Mouse (Mus musculus) thymus, adult 18-20 months (tissue): ENCODE data around the gene Snx25.
A peak's percentile ranks its signal among the peaks of the same experiment; 100 is the strongest.
"Not testable (repeated sequence)": the region's sequence is repeated elsewhere in the genome, so short reads cannot be mapped to it uniquely, and the experiment has no call there.

Experiments
- DNase-seq, 2 experiments: peaks; one replicate each; pipeline ENCODE4 v3.0.0; 2022; ENCODE audit warnings: mixed read lengths in 2 of 2

Snx25 gene

DNA sequence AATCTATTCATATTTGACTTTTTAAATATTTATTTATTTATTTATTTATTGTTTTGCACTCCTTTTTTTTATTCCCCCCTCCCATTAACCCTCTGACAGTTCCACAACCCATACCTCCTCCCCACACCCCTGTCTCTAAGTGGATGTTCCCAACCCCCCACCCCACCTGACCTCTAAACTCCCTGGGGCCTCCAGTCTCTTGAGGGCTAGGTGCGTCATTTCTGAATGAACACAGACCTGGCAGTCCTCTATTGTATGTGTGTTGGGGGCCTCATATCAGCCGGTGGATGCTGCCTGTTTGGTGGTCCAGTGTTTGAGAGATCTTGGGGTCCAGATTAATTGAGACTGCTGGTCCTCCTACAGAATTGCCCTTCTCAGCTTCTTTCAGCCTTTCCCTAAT lies 16.4 kb downstream of the Snx25 start:
- not testable (repeated sequence) for DNase-seq

DNA sequence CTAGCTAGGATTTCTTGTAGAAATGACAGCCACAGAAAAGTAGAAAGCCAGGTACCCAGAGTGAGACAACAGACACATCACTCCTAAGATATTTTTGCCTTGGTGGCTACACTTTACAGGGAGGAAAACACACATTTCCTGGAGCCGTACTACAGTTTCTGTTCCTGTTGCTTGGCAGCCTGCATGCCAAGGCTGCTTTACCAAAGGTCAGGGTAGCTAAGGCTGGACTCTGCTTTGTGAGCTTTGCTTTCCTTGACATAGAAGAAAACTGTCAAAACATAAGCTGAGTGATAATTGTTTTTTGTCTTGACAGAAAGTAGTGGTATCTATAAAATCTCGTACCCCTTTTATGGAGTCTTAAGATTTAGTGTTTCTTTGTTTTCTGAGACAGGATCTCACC lies 21.5 kb downstream of the Snx25 start:
- DNase-seq: no peak

DNA sequence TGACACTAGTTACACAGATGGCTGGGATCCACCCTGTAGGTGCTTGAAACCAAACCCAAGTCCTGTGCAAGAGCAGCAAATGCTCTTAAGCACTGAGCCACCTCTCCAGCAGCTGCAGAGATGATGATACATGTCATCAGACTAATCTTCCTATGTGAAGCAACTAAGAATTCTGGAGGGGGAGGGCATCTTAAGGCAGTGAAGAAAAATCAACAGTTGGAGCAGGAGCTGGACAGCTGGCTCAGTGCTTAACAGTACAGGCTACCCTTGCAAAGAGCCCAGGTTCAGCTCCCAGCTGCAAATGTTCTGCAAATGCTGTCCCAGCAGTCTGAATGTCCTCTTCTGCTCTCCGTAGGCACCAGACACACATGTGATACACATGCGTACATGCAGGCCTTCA lies 29.5 kb downstream of the Snx25 start:
- no peak for DNase-seq

GRCm38 (mm10) chr8:46119176-46119575 lies 32.8 kb downstream of the Snx25 start:
- DNase-seq: no peak

- no peak for DNase-seq
Observed at GRCm38 (mm10) chr8:46117172-46117571, 34.8 kb downstream of the Snx25 start.

DNA sequence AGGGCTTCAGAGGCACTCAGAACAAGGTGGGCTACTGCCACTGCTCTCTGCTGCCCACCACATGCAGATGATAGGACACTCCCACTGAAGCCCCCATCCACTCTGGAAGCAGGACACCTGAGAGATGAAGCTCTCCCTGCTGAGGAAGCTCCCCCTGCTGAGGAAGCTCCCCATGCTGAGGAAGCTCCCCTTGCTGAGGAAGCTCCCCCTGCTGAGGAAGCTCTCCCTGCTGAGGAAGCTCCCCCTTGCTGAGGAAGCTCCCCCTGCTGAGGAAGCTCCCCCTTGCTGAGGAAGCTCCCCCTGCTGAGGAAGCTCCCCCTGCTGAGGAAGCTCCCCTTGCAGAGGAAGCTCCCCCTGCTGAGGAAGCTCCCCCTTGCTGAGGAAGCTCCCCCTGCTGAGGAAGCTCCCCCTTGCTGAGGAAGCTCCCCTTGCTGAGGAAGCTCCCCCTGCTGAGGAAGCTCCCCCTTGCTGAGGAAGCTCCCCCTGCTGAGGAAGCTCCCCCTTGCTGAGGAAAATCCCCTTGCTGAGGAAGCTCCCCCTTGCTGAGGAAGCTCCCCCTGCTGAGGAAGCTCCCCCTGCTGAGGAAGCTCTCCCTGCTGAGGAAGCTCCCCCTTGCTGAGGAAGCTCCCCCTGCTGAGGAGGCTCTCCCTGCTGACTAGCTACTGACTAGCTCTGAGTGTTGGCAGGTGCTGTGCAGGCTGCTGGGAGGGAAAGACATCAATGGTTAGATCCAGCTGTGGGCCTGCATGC lies 38.4 kb downstream of the Snx25 start:
- DNase-seq: peak in 1 of 2 experiments; percentile 9

GRCm38 (mm10) chr8:46107690-46108089 lies 44.3 kb downstream of the Snx25 start:
- DNase-seq: no peak

DNA sequence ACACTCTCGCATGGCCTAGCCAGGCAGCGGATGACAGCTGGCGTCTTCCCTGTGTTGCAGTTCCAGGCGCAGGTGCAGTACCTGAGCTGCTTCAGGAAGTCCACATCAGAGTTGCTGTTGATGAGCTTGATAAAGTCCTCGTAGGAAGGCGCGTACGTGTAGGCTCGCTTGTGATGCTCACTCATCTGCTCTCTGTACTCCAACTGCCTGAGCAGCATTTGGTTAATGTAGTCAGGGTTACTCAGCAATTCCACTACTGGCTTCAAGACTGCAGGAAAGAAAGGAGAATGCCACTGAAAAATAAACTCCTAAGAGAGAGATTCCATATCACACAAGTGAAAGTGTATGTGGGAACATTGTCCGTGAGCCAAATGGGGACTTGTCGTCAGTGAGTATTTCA lies 48.5 kb downstream of the Snx25 start:
- DNase-seq: no peak

DNA sequence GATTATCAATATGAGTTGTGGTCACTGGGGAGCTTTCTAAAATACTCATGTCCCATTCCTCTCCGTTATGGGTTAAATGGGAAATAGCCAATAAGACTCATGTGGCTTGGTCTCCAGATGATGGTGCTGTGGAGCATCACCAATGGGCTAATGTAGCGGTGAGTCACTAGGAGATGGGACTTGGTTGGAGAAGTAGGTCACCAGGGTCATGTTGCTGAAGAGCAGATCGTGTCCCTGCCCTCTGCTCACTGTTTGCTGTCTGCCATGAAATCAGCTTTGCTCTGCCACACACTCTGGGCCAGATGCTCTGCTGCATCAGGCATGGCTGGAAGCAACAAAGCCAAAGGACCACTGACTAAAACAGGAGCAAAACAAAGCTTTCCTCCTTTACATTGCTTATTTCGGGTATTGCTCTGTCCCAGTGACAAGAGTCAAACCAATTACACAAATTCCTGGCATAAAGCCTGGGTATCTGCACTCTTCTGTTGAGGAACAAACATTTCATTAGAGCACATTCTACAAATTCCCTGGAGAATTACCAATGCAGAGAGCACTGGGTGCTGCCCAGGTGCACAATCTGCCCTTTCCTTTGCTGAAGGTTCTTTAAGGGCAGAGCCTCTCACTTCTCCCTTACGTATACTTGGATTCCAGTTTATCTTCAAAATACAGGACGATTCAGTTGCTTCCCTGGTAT lies 59.1 kb downstream of the Snx25 start:
- no peak for DNase-seq

DNA sequence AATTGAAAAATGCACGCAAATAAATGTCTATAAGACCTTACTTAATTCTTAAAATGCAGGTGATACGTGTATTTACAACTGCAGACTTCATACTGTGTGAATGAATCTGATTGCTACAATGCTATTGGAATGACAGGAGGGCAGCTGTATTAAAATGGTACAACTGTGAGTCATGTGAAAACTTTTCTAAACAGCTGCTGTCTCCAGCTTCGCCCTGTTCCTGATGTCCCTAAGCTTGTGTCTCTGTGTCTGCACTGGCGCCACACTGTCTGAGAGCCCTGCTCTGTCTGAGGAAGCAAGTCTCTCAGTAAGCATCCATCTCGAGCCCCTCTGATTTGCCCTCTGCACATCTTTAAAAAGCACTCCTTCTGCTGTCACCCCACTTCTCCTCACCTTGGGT lies 68.8 kb downstream of the Snx25 start:
- no peak for DNase-seq

DNA sequence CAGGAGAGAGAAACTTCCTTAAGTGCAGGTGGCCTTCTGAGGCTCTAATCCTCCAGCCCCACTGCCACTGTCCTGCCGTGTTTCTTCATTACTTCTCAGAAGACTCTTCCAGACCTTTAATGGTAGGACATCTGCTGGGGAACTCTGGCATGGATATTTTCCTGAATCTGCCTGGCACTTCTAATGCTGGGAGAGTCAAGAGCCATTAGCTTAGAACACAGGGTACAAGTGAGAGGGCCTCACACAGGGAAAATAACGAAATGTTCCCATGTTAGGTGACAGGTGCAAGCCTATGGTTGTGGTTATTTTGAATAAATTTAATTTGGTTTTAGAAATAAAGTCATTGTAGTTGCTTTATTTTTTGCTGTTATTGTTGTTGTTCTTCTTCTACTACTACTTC lies 70.9 kb downstream of the Snx25 start:
- DNase-seq: no peak

- no peak for DNase-seq
Observed at GRCm38 (mm10) chr8:46078866-46079265, 73.1 kb downstream of the Snx25 start.

GRCm38 (mm10) chr8:46075223-46075622 lies 76.7 kb downstream of the Snx25 start:
- DNase-seq: no peak

- no peak for DNase-seq
Observed at GRCm38 (mm10) chr8:46073540-46074140, 78.3 kb downstream of the Snx25 start.

DNA sequence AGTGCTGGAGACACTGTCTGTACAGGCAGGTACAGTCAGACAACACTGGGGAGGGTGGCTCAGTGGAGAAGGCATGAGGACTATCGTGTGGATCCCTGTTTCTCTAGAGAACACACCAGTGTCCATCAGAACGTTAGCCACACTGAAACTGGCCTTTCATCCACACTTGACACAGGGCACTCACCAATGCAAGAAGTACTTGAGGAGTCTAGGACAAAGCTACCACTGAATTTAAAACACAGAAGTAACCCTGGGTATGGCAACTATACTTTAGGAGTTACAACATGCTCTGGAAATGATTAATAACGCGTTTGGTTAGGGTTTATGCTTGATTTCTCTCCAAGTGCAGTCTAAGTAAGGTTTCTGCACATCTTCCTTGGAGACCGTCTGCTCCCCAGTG lies 79.2 kb downstream of the Snx25 start:
- no peak for DNase-seq

GRCm38 (mm10) chr8:46040260-46040659 lies 111.7 kb downstream of the Snx25 start:
- no peak for DNase-seq

DNA sequence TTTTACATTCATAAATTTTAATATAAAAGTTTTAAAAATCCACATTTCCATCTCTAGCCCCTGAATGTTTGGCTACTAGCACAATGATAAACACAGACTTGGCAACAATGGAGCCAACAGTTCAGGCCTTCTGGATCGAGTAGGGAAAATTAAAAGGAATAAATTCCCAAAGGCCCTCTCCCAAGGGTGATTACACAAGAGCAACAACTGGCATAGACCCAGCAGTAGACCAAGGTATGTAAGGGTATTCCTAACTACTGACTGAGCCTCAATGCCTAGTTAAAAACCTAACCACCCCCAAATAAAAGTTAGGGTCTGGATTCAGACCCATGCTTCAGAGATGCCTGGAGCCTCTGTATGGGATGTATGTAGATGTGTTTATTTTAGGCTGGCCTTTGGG lies 112.3 kb downstream of the Snx25 start:
- no peak for DNase-seq

DNA sequence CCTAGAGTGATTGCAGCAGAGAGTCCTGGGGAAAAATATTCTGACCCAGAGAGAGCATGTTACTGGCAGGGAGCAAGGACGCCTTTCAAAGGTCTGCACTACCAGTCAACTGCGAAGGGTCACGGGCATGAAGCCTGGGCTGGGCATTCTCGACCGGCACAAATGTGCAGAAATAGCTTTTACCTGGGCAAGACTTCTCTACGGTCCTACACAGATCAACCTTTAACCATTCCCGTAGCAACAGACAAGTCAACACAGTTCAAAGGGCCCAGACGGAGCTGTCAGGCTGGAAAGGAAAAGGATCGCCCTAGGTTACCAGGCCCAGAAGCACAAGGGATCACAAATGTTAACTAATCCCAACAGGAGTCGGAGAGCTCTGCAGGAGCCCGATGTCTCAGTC lies 115.7 kb downstream of the Snx25 start:
- DNase-seq: no peak

DNA sequence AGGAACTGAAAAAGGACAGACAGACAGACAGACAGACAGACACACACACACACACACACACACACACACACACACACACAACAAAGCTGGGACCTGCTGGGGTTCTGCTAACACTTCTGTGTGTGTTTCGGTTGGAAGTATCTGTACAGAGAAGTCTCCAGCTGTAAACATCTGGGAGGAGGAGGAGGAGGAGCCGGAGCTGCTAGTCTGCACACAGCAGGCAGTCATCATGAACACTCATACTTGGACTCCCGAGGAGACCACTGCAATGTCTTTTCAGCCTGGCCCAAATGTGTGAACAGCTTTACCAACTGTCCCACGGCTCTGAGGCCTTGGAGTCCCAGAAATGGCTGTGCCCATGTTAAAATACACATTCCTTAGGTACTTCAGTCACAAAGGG lies 127.6 kb downstream of the Snx25 start:
- DNase-seq: no peak

- no peak for DNase-seq
Observed at GRCm38 (mm10) chr8:46022758-46023157, 129.2 kb downstream of the Snx25 start.

GRCm38 (mm10) chr8:46022203-46022602 lies 129.8 kb downstream of the Snx25 start:
- no peak for DNase-seq

GRCm38 (mm10) chr8:46010746-46011680 lies 140.9 kb downstream of the Snx25 start:
- no peak for DNase-seq

- DNase-seq: no peak
Observed at GRCm38 (mm10) chr8:46010306-46010705, 141.7 kb downstream of the Snx25 start.
